Mouse (Mus musculus): ENCODE data around the gene Olfr146.

The Olfr146 gene

GRCm38 (mm10) chr9:39023277-39023676 lies at the start of gene Olfr146:
Gene Olfr146, minus strand, starts transcription at chr9:39023377.
- DNase-seq: no peak

- DNase-seq: no peak
Measured at GRCm38 (mm10) chr9:39064851-39065250, 41.7 kb upstream of the Olfr146 start, which contains the start of gene Olfr937. Gene Olfr937, minus strand, starts transcription at chr9:39064951.

- DNase-seq: no peak
Measured at GRCm38 (mm10) chr9:38999583-38999982, 23.6 kb downstream of the Olfr146 start, which contains the start of gene Olfr935. Gene Olfr935, minus strand, starts transcription at chr9:38999683.

GRCm38 (mm10) chr9:38988215-38988614 lies 35.0 kb downstream of the Olfr146 start, which contains the start of gene Olfr934:
Gene Olfr934, minus strand, starts transcription at chr9:38988315.
- DNase-seq: no peak

DNA sequence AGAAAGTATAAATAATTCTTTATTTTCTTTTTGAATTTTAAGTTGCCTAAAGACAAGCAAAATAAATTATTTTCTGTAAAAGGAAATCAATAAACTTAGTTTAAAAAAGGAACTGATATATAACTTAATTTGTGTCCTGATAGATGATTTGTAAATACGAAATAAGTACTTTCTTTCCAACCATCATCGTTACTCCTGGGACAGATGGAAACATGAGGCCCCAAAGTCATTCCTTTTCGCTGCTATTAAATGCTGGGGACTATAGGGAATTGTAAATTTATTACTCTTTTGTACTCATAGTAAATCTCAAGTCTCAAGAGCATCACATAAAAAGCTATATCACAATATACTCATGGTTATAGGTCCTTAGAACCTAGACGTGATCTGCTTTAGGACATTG lies 51.2 kb downstream of the Olfr146 start, which contains the start of gene Olfr933:
Gene Olfr933 (plus strand): TSS at position 301 of the 400 bp plus-strand sequence.
- no peak for DNase-seq

All from thymus, postnatal 36 days (tissue).